Mouse (Mus musculus): Measurements from ENCODE around the gene Gm1553.

Gene Gm1553

GRCm38 (mm10) chr10:82492518-82492917, at the start of gene Gm1553:
Gm1553 (minus strand) TSS chr10:82492618.
- no peak for DNase-seq
